9 mouse cellular contexts compared by ENCODE assay signal in genomic region chr7:143458963-143459331, GRCm38 (mm10). TPM values are rescaled to one million over a fixed set of nuclear protein-coding genes. Genes with fewer than 3 reads are reported as not detected.
DNase-seq lines count a peak whose midpoint lies in the region; ATAC-seq and TF ChIP-seq lines count a peak whose summit lies in the region.
"Had no signal": no experiment of that assay in that cellular context is flagged by ENCODE, and none has a peak within 500 bp of the region (broad histone marks: within the 10 kb centered on the region; RNA-seq: fewer than 3 reads in every experiment).

No protein-coding gene starts in this region.

- peak overlapping the region; percentile 88 for H3K9ac ChIP-seq in heart, embryonic 13.5 days
- peak overlapping the region; percentile 82 for H3K9ac ChIP-seq in hindbrain, embryonic 11.5 days (ENCODE audit: low read depth, low read length)

- H3K9me3 ChIP-seq in heart, embryonic 13.5 days = peaks cover 21% of the 10 kb centered on the region
- peaks cover 6% of the 10 kb centered on the region; the same call in 1 of the 2 replicates for H3K9me3 ChIP-seq in hindbrain, embryonic 11.5 days (ENCODE audit: control insufficient read depth, low read length)
- H3K9me3 ChIP-seq in midbrain, embryonic 10.5 days (replicated peaks) = peaks cover 43% of the 10 kb centered on the region

- H3K36me3 ChIP-seq in heart, embryonic 13.5 days = peaks cover 3% of the 10 kb centered on the region; the same call in 1 of the 2 replicates
- no peaks in the 10 kb centered on the region for H3K36me3 ChIP-seq in hindbrain, embryonic 11.5 days (ENCODE audit: control insufficient read depth, insufficient read depth, low read length)
- H3K36me3 ChIP-seq in midbrain, embryonic 10.5 days = peaks cover 10% of the 10 kb centered on the region

- no peak for ATAC-seq in heart, embryonic 13.5 days (ENCODE audit: extremely low read depth, insufficient number of reproducible peaks, low FRiP score, low TSS enrichment)
- ATAC-seq in hindbrain, embryonic 11.5 days (ENCODE audit: low FRiP score) = no peak
- no peak for ATAC-seq in inflammation-experienced regulatory T-cells, adult 6 months

- intact Hi-C loops in heart, postnatal 14 days (cut with DNase I) = loop anchor here (5.0 kb wide), 1 partner anchor 147 kb away; no protein-coding TSS in a partner anchor

- TF ChIP-seq POLR2A in cortical plate, adult 2 months (IDR thresholded peaks at IDR 0.05; ENCODE audit: extremely low read depth, insufficient read depth, low read length) = no peak

- no peaks in the 10 kb centered on the region; the same call in 1 of the 2 replicates for H3K27me3 ChIP-seq in heart, embryonic 13.5 days (replicated peaks)
- H3K27me3 ChIP-seq in hindbrain, embryonic 11.5 days (ENCODE audit: control insufficient read depth, insufficient read depth, low read length) = no peaks in the 10 kb centered on the region
- peaks cover 61% of the 10 kb centered on the region for H3K27me3 ChIP-seq in midbrain, embryonic 10.5 days (ENCODE audit: low read depth, poor library complexity, severe bottlenecking)

- TF ChIP-seq CTCF in cortical plate, adult 2 months (IDR thresholded peaks at IDR 0.05; ENCODE audit: extremely low read depth, insufficient read depth, low read length) = no peak

- DNase-seq in heart, postnatal 14 days = no peak
- DNase-seq in hindbrain, embryonic 11.5 days (ENCODE audit: low spot score) = no peak
- DNase-seq in midbrain, embryonic 10.5 days (ENCODE audit: low spot score) = peak; percentile 46
- no peak for DNase-seq in frontal cortex, postnatal 36 days (ENCODE audit: low spot score in 2 of 2)
- DNase-seq in layer of hippocampus, adult 18-20 months (ENCODE audit: low spot score in 2 of 2) = no peak
- DNase-seq: right cerebral cortex, postnatal 14 days had no signal

- H3K4me2 ChIP-seq in heart, embryonic 13.5 days = peak overlapping the region; percentile 79
- peak overlapping the region; percentile 62 for H3K4me2 ChIP-seq in hindbrain, embryonic 11.5 days (replicated peaks; ENCODE audit: low read depth, low read length)

- H3K4me1 ChIP-seq in heart, embryonic 13.5 days = peaks cover 22% of the 10 kb centered on the region
- no peaks in the 10 kb centered on the region for H3K4me1 ChIP-seq in cortical plate, adult 2 months (ENCODE audit: control insufficient read depth, insufficient read depth, low read length)
- H3K4me1 ChIP-seq in hindbrain, embryonic 11.5 days (replicated peaks; ENCODE audit: control insufficient read depth, insufficient read depth, low read length) = no peaks in the 10 kb centered on the region
- peaks cover 43% of the 10 kb centered on the region for H3K4me1 ChIP-seq in midbrain, embryonic 10.5 days

- 19% methylated on average over 38 of the region's 38 CpGs for whole genome bisulfite sequencing in heart, embryonic 13.5 days
- 31% methylated on average over 38 of the region's 38 CpGs for WGBS in hindbrain, embryonic 11.5 days
- WGBS in midbrain, embryonic 10.5 days = 18% methylated on average over 38 of the region's 38 CpGs

- peak overlapping the region; percentile 71 for H3K4me3 ChIP-seq in heart, embryonic 13.5 days
- 0 out of 2 replicates have a peak overlapping the region, but pooled peaks have one; percentile 7 for H3K4me3 ChIP-seq in cortical plate, adult 2 months (ENCODE audit: insufficient read depth, low read length)
- peak overlapping the region; percentile 66 for H3K4me3 ChIP-seq in hindbrain, embryonic 11.5 days (ENCODE audit: low read depth, low read length)
- H3K4me3 ChIP-seq in midbrain, embryonic 10.5 days = peak overlapping the region; percentile 59

- peak overlapping the region; percentile 80 for H3K27ac ChIP-seq in heart, embryonic 13.5 days (replicated peaks)
- H3K27ac ChIP-seq in cortical plate, adult 2 months (ENCODE audit: insufficient read depth, low read length) = no peak overlapping the region
- H3K27ac ChIP-seq in hindbrain, embryonic 11.5 days (ENCODE audit: low read depth, low read length) = peak overlapping the region; percentile 85
- H3K27ac ChIP-seq in midbrain, embryonic 10.5 days (replicated peaks) = peak overlapping the region; percentile 90

RNA-seq across cellular contexts. Expression of gene Cdkn1c, which starts 1.9 kb away (rescaled TPM):
- polyA plus RNA-seq in heart, embryonic 13.5 days (2015; fragmentation: Nextera tagmentation; extraction: Ambion mirVana) = 621 and 622 TPM in 2 replicates
- total RNA-seq in heart, postnatal 14 days (2021) = 10 to 100 TPM; 37.3 to 52.0 TPM
- polyA plus RNA-seq in cortical plate, adult 2 months (2012; rRNA removed) = 12.0 and 12.6 TPM in 2 replicates
- polyA plus RNA-seq in hindbrain, embryonic 11.5 days (2014; fragmentation: Nextera tagmentation; extraction: Ambion mirVana) = 942 and 1,091 TPM in 2 replicates
- polyA plus RNA-seq in midbrain, embryonic 10.5 days (2016; fragmentation: Nextera tagmentation; extraction: Ambion mirVana) = 329 and 443 TPM in 2 replicates
- total RNA-seq in layer of hippocampus, adult 18-20 months (2021) = 1 to 10 TPM; 4.6 to 7.4 TPM
- polyA plus RNA-seq in inflammation-experienced regulatory T-cells, adult 6 months (2017; shearing (Covaris generic)) = under 1 TPM in 2 of 3 experiments, not detected in 1; 0.25 to 0.64 TPM

RNA-seq across cellular contexts. Expression of gene Slc22a18, which starts 14.6 kb away (rescaled TPM):
- polyA plus RNA-seq in heart, embryonic 13.5 days (2015; fragmentation: Nextera tagmentation; extraction: Ambion mirVana) = 0.90 and 1.3 TPM in 2 replicates
- total RNA-seq in heart, postnatal 14 days (2021) = under 1 TPM; 0.15 to 0.69 TPM
- 0.72 and 1.1 TPM in 2 replicates for polyA plus RNA-seq in cortical plate, adult 2 months (2012; rRNA removed)
- 0.14 and 0.71 TPM in 2 replicates for polyA plus RNA-seq in hindbrain, embryonic 11.5 days (2014; fragmentation: Nextera tagmentation; extraction: Ambion mirVana)
- 0.17 and 0.20 TPM in 2 replicates for polyA plus RNA-seq in midbrain, embryonic 10.5 days (2016; fragmentation: Nextera tagmentation; extraction: Ambion mirVana)
- total RNA-seq in layer of hippocampus, adult 18-20 months (2021) = under 1 TPM; 0.23 to 0.67 TPM
- polyA plus RNA-seq in inflammation-experienced regulatory T-cells, adult 6 months (2017; shearing (Covaris generic)) = under 1 TPM in 1 of 3 experiments, not detected in 2; 0.54 TPM

RNA-seq across cellular contexts. Expression of gene Phlda2, which starts 44.0 kb away (rescaled TPM):
- 1.2 and 2.3 TPM in 2 replicates for polyA plus RNA-seq in heart, embryonic 13.5 days (2015; fragmentation: Nextera tagmentation; extraction: Ambion mirVana)
- not detected for total RNA-seq in heart, postnatal 14 days (2021)
- polyA plus RNA-seq in cortical plate, adult 2 months (2012; rRNA removed) = 0.15 TPM in 1 of 2 replicates, not detected in the other
- 1.3 and 2.1 TPM in 2 replicates for polyA plus RNA-seq in hindbrain, embryonic 11.5 days (2014; fragmentation: Nextera tagmentation; extraction: Ambion mirVana)
- 0.43 and 0.96 TPM in 2 replicates for polyA plus RNA-seq in midbrain, embryonic 10.5 days (2016; fragmentation: Nextera tagmentation; extraction: Ambion mirVana)
- total RNA-seq in layer of hippocampus, adult 18-20 months (2021) = not detected
- not detected for polyA plus RNA-seq in inflammation-experienced regulatory T-cells, adult 6 months (2017; shearing (Covaris generic))

Comparison
In these comparisons a context has a peak if more than half of its experiments do, and no peak if none do; other contexts are left out.
1. H3K4me3 ChIP-seq: peak in every context shown above with its lines; median percentile 71 in heart, embryonic 13.5 days; 66 in hindbrain, embryonic 11.5 days; 59 in midbrain, embryonic 10.5 days; 7 in cortical plate, adult 2 months.
2. RNA of gene Cdkn1c, which starts 1.9 kb away (polyA plus RNA-seq): 942 to 1,091 TPM in hindbrain, embryonic 11.5 days, 621 to 622 TPM in heart, embryonic 13.5 days and 329 to 443 TPM in midbrain, embryonic 10.5 days; 12.0 to 12.6 TPM in cortical plate, adult 2 months and 0.25 to 0.64 TPM in inflammation-experienced regulatory T-cells, adult 6 months; every median in the first group is over 10 times any median in the second.